9 mouse cellular contexts compared by ENCODE assay signal in the genomic region with DNA sequence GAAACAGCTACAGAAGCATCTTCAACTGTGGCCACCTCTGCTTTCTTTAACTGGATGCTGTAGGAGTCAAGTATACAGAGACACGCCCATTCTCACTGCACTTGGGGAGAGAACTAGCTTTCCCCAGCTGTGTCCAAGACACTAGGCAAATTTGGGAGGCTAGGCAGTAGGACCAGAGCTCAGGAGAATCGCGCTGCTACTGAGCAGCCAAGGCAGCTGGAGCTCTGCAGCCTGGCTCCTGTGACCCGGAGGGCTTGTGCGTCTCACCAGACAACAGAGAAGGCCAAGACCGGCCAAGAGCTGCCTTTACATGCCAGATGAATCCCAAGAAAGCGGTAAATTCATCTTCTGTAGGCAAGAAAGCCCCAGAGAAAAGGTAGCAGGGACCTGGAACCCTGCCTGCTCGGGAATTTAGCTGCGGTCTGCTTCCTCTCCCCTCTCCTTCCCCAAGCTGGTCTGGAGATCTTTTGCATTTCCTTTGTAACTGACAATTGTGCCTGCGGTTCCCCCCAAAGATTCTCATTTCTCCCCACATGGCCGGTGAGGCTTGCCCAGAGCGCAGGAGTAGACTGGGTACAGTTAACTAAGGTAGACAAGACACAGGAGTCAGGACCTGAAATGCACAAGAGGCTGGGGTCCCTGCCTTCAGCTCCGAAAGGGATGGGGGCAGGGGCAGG. TPM values are rescaled to one million over a fixed set of nuclear protein-coding genes. Genes with fewer than 3 reads are reported as not detected.
A peak's percentile ranks its signal among the peaks of the same experiment; 100 is the strongest.
DNase-seq lines count a peak whose midpoint lies in the region; ATAC-seq and TF ChIP-seq lines count a peak whose summit lies in the region.
"Had no signal": no experiment of that assay in that cellular context is flagged by ENCODE, and none has a peak within 500 bp of the region (broad histone marks: within the 10 kb centered on the region; RNA-seq: fewer than 3 reads in every experiment).

No protein-coding gene starts in this region.

- H3K4me3 ChIP-seq in left cerebral cortex, adult 2 months = no peak overlapping the region; the same call in 1 of the 2 replicates
- H3K4me3 ChIP-seq in embryonic facial prominence, embryonic 15.5 days (replicated peaks) = peak overlapping the region; percentile 61
- no peak overlapping the region; the same call in 1 of the 2 replicates for H3K4me3 ChIP-seq in hindbrain, embryonic 16.5 days (ENCODE audit: low read length)
- H3K4me3 ChIP-seq in neural tube, embryonic 13.5 days = no peak overlapping the region

- ATAC-seq in embryonic facial prominence, embryonic 15.5 days (ENCODE audit: insufficient number of reproducible peaks, low FRiP score, low TSS enrichment, low read depth) = no peak
- no peak for ATAC-seq in hindbrain, embryonic 16.5 days
- ATAC-seq in neural tube, embryonic 13.5 days (ENCODE audit: low read depth) = peak; percentile 17; the same call in 1 of the 2 replicates

- H3K27ac ChIP-seq in left cerebral cortex, adult 2 months = 0 out of 2 replicates have a peak overlapping the region, but pooled peaks have one; percentile 24
- H3K27ac ChIP-seq in embryonic facial prominence, embryonic 15.5 days (replicated peaks) = peak overlapping the region; percentile 90
- H3K27ac ChIP-seq in hindbrain, embryonic 16.5 days (ENCODE audit: low read depth, low read length) = no peak overlapping the region
- no peak overlapping the region for H3K27ac ChIP-seq in neural tube, embryonic 13.5 days (replicated peaks)

- H3K4me1 ChIP-seq in embryonic facial prominence, embryonic 15.5 days = peaks cover 34% of the 10 kb centered on the region
- peaks cover 14% of the 10 kb centered on the region for H3K4me1 ChIP-seq in hindbrain, embryonic 16.5 days (ENCODE audit: control insufficient read depth, insufficient read depth, low read depth, low read length)
- peaks cover 20% of the 10 kb centered on the region for H3K4me1 ChIP-seq in neural tube, embryonic 13.5 days (replicated peaks)

- intact Hi-C loops in left cerebral cortex, adult 2 months (cut with DNase I) = no loop called here
- intact Hi-C loops in left cerebral cortex, postnatal 14 days (cut with DNase I) = no loop called here
- intact Hi-C loops in left cerebral cortex, postnatal 4 days (cut with DNase I) = loop anchor here (10.0 kb wide), 1 partner anchor 103 kb away; no protein-coding TSS in a partner anchor

- TF ChIP-seq CTCF in left cerebral cortex, adult 2 months (IDR thresholded peaks at IDR 0.05) = no peak

- peak overlapping the region; percentile 61 for H3K4me2 ChIP-seq in embryonic facial prominence, embryonic 15.5 days (replicated peaks)
- peak overlapping the region; percentile 76; the same call in 1 of the 2 replicates for H3K4me2 ChIP-seq in hindbrain, embryonic 16.5 days (ENCODE audit: low read length)
- H3K4me2 ChIP-seq in neural tube, embryonic 13.5 days = peak overlapping the region; percentile 61

- H3K9me3 ChIP-seq in embryonic facial prominence, embryonic 15.5 days (replicated peaks) = no peaks in the 10 kb centered on the region
- H3K9me3 ChIP-seq in hindbrain, embryonic 16.5 days (ENCODE audit: control insufficient read depth, low read length) = no peaks in the 10 kb centered on the region
- H3K9me3 ChIP-seq in neural tube, embryonic 13.5 days = no peaks in the 10 kb centered on the region

- H3K36me3 ChIP-seq in embryonic facial prominence, embryonic 15.5 days = no peaks in the 10 kb centered on the region
- H3K36me3 ChIP-seq in hindbrain, embryonic 16.5 days (ENCODE audit: control insufficient read depth, insufficient read depth, low read length) = no peaks in the 10 kb centered on the region
- no peaks in the 10 kb centered on the region for H3K36me3 ChIP-seq in neural tube, embryonic 13.5 days

- no peaks in the 10 kb centered on the region for H3K27me3 ChIP-seq in embryonic facial prominence, embryonic 15.5 days
- no peaks in the 10 kb centered on the region for H3K27me3 ChIP-seq in hindbrain, embryonic 16.5 days (replicated peaks; ENCODE audit: control insufficient read depth, insufficient read depth, low read length)
- peaks cover 29% of the 10 kb centered on the region for H3K27me3 ChIP-seq in neural tube, embryonic 13.5 days

- WGBS in embryonic facial prominence, embryonic 15.5 days = 17% methylated on average over 13 of the region's 13 CpGs
- 26% methylated on average over 13 of the region's 13 CpGs for WGBS in hindbrain, embryonic 16.5 days
- 29% methylated on average over 13 of the region's 13 CpGs for WGBS in neural tube, embryonic 13.5 days

- peak overlapping the region; percentile 12; the same call in 1 of the 2 replicates for H3K9ac ChIP-seq in embryonic facial prominence, embryonic 15.5 days
- no peak overlapping the region for H3K9ac ChIP-seq in hindbrain, embryonic 16.5 days (ENCODE audit: low read depth, low read length)
- no peak overlapping the region for H3K9ac ChIP-seq in neural tube, embryonic 13.5 days

- no peak for DNase-seq in left cerebral cortex, adult 2 months (ENCODE audit: extremely low spot score in 1 of 2, low spot score in 2 of 2)
- DNase-seq in left cerebral cortex, postnatal 14 days (ENCODE audit: low spot score in 2 of 2) = no peak
- DNase-seq in layer of hippocampus, adult 11-12 months (ENCODE audit: low spot score) = no peak
- no peak for DNase-seq in spleen, postnatal 10 days (ENCODE audit: low spot score in 2 of 2)
- DNase-seq in left cerebral cortex, postnatal 4 days = no peak
- DNase-seq: cerebellum, adult 9-10 months had no signal

RNA-seq across cellular contexts. Expression of a gene that starts 0.8 kb away (rescaled TPM):
- 1 to 10 TPM; 7.1 TPM for total RNA-seq in left cerebral cortex, adult 2 months (2021)
- 1 to 10 TPM; 8.5 to 8.6 TPM for total RNA-seq in left cerebral cortex, postnatal 14 days (2021)
- 113 and 114 TPM in 2 replicates for polyA plus RNA-seq in embryonic facial prominence, embryonic 15.5 days (2015; fragmentation: Nextera tagmentation; extraction: Ambion mirVana)
- polyA plus RNA-seq in hindbrain, embryonic 16.5 days (2015; fragmentation: Nextera tagmentation; extraction: Ambion mirVana) = 15.0 and 17.1 TPM in 2 replicates
- 12.0 and 15.3 TPM in 2 replicates for polyA plus RNA-seq in neural tube, embryonic 13.5 days (2015; fragmentation: Nextera tagmentation; extraction: Ambion mirVana)
- 1 to 10 TPM; 7.4 to 7.6 TPM for total RNA-seq in left cerebral cortex, postnatal 4 days (2021)

Comparison
In these comparisons a context has a peak if more than half of its experiments do, and no peak if none do; other contexts are left out.
1. H3K27ac ChIP-seq: peak in left cerebral cortex, adult 2 months (single experiment) and embryonic facial prominence, embryonic 15.5 days (single experiment); none in hindbrain, embryonic 16.5 days (single experiment) and neural tube, embryonic 13.5 days (single experiment).
2. Peak in every context shown above with its lines, with median percentiles within 50 percentile points of each other: H3K4me2 ChIP-seq.